Mouse (Mus musculus) left cerebral cortex, adult 11 months (tissue): ENCODE results near the gene Calm3.

ENCODE experiments used
- DNase-seq: peaks from one replicate; pipeline ENCODE4 v3.0.0; 2022; ENCODE audit warnings: low spot score

The Calm3 gene

GRCm38 (mm10) chr7:16915461-16916340 is 8.2 kb downstream of the Calm3 start:
- DNase-seq: no peak

- DNase-seq: no peak
Measured at GRCm38 (mm10) chr7:16914453-16915343, 9.2 kb downstream of the Calm3 start.

- DNase-seq: no peak
Measured at GRCm38 (mm10) chr7:16913806-16914452, 10.0 kb downstream of the Calm3 start.

GRCm38 (mm10) chr7:16912360-16912759 is 11.6 kb downstream of the Calm3 start:
- no peak for DNase-seq

GRCm38 (mm10) chr7:16911904-16912303 is 12.0 kb downstream of the Calm3 start:
- no peak for DNase-seq

- DNase-seq: no peak
Measured at GRCm38 (mm10) chr7:16909909-16910308, 14.0 kb downstream of the Calm3 start.

- no peak for DNase-seq
Measured at GRCm38 (mm10) chr7:16908859-16909258, 15.1 kb downstream of the Calm3 start.

GRCm38 (mm10) chr7:16908367-16908766 is 15.5 kb downstream of the Calm3 start:
- no peak for DNase-seq

- no peak for DNase-seq
Measured at GRCm38 (mm10) chr7:16907842-16908241, 16.1 kb downstream of the Calm3 start.

- DNase-seq: no peak
Measured at GRCm38 (mm10) chr7:16906889-16907559, 16.9 kb downstream of the Calm3 start.

GRCm38 (mm10) chr7:16906281-16906680 is 17.6 kb downstream of the Calm3 start, which contains the start of gene Ptgir:
TSS of gene Ptgir (plus strand) at chr7:16906490.
- no peak for DNase-seq

- no peak for DNase-seq
Measured at GRCm38 (mm10) chr7:16905491-16906021, 18.4 kb downstream of the Calm3 start.

GRCm38 (mm10) chr7:16904120-16904675 is 19.7 kb downstream of the Calm3 start:
- no peak for DNase-seq

- DNase-seq: no peak
Measured at GRCm38 (mm10) chr7:16903439-16903955, 20.4 kb downstream of the Calm3 start.

- no peak for DNase-seq
Measured at GRCm38 (mm10) chr7:16900526-16900925, 23.4 kb downstream of the Calm3 start.

GRCm38 (mm10) chr7:16895511-16895910 is 28.4 kb downstream of the Calm3 start:
- DNase-seq: no peak

GRCm38 (mm10) chr7:16895000-16895399 is 28.9 kb downstream of the Calm3 start:
- DNase-seq: no peak

- no peak for DNase-seq
Measured at GRCm38 (mm10) chr7:16894279-16894678, 29.6 kb downstream of the Calm3 start.

GRCm38 (mm10) chr7:16893612-16894011 is 30.3 kb downstream of the Calm3 start:
- no peak for DNase-seq

GRCm38 (mm10) chr7:16892352-16892730 is 31.6 kb downstream of the Calm3 start:
- DNase-seq: no peak
